Mouse (Mus musculus): ENCODE data around the gene Ttc32. TPM values are rescaled to one million over a fixed set of nuclear protein-coding genes. Genes with fewer than 3 reads are reported as not detected.

Gene Ttc32
- total and polyA plus RNA-seq, 3 experiments, result 11.5 to 28.8 (median 11.7) TPM

DNA sequence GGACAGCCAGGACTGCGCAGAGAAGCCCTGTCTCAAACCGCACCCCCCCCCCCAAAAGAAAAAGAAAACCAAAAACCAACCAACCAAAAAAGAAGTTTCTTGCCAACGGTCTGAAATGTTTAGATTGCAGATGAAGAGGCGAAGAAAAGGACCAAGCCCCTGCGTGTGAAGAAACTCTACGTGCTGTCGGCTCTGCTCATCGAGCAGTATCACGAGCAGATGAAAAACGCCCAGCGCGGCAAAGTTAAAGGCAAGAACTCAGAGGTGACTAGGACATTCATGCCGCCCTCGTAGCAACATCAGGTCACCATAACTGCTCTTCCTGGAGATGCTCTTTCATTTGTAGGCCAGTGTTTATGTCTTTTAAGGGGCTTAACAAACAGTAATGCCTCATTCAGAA is 5.7 kb upstream of the Ttc32 start:
- no peak for TF ChIP-seq GABPA (IDR thresholded peaks at IDR 0.05; ENCODE audit: insufficient replicate concordance, low read depth, low read length)
- no peak for TF ChIP-seq E2F4 (IDR thresholded peaks at IDR 0.05; ENCODE audit: insufficient replicate concordance, low read depth, low read length)
- TF ChIP-seq ZMIZ1 (IDR thresholded peaks at IDR 0.05; ENCODE audit: low read depth, low read length), result no peak
- no peak for TF ChIP-seq NRF1 (IDR thresholded peaks at IDR 0.05; ENCODE audit: low read depth, low read length)
- TF ChIP-seq TBP (conservative IDR thresholded peaks at IDR 0.05; ENCODE audit: low read depth, low read length), result no peak
- TF ChIP-seq ZKSCAN1 (IDR thresholded peaks at IDR 0.05; ENCODE audit: borderline replicate concordance, low read depth, low read length), result no peak
- no peak for TF ChIP-seq EP300 (IDR thresholded peaks at IDR 0.05; ENCODE audit: low read length)
- TF ChIP-seq JUND (conservative IDR thresholded peaks at IDR 0.05; ENCODE audit: low read depth, low read length), result no peak
- no peak for TF ChIP-seq NELFE (IDR thresholded peaks at IDR 0.05; ENCODE audit: low read depth, low read length)
- DNase-seq (ENCODE audit: extremely low read depth), result no peak
- Histone ChIP-seq H3K27me3 (replicated peaks) (no peaks in the 10 kb centered on the region), H3K79me2 (replicated peaks; ENCODE audit: control insufficient read depth, extremely low read depth, insufficient read depth, poor library complexity, severe bottlenecking) (no peaks in the 10 kb centered on the region), H3K4me3 (replicated peaks in 1 of 3; ENCODE audit: low read depth in 2 of 3, low read length in 2 of 3, poor library complexity in 1 of 3) (no peak overlapping the region), H3K27ac (ENCODE audit: insufficient read depth, low read depth) (no peak overlapping the region), H3K4me2 (ENCODE audit: insufficient read depth, low read depth, poor library complexity, severe bottlenecking) (no peak overlapping the region), H3K9ac (ENCODE audit: insufficient read depth, low read depth) (no peak overlapping the region), H3K4me1 (ENCODE audit: control insufficient read depth in 1 of 2, insufficient read depth in 2 of 2) (peaks cover 0 to 3% of the 10 kb centered on the region in 2 experiments; a peak in 1 of 4 replicates), H3K36me3 (replicated peaks in 1 of 2; ENCODE audit: control insufficient read depth in 1 of 2, insufficient read depth in 1 of 2, low read length in 1 of 2) (peaks cover 0 to 19% of the 10 kb centered on the region in 2 experiments), H3K9me3 (replicated peaks; ENCODE audit: low read length) (no peaks in the 10 kb centered on the region)
- in situ Hi-C loops (cut with MboI; ENCODE audit: low pct_ligation_motif_present, low pct_unique_long_range_greater_than_20kb, low sequenced_read_pairs), result loop anchor here (25.0 kb wide), 2 partner anchors 487 to 712 kb away; partner anchors contain the start of genes Gdf7 and Hs1bp3
- dilution Hi-C loops (cut with MboI; ENCODE audit: extremely low pct_ligation_motif_present, extremely low pct_unique_long_range_greater_than_20kb, low sequenced_read_pairs), result no loop called here

DNA sequence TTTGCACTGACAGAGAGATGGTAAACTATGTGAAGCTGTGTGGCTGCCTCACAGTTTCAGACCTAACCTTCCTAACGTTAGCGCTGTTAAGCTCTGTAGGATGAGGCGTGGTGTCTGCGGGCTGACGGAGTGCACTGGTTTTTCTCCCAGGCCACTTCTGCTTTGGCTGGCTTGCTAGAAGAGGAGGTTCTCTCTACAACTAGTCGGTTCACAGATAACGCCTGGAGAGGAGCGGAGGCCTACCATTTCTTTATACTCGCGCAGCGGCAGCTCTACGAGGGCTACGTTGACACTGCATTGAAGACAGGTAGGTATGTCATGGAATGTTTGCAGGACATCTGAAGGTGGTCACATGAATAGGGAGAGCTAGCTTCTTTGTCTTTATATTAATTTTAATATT is 5.1 kb upstream of the Ttc32 start:
- no peak overlapping the region for H3K27ac ChIP-seq (ENCODE audit: insufficient read depth, low read depth)
- H3K9me3 ChIP-seq (replicated peaks; ENCODE audit: low read length), result no peaks in the 10 kb centered on the region
- H3K36me3 ChIP-seq (replicated peaks in 1 of 2; ENCODE audit: control insufficient read depth in 1 of 2, insufficient read depth in 1 of 2, low read length in 1 of 2), result peaks cover 0 to 19% of the 10 kb centered on the region in 2 experiments
- no peaks in the 10 kb centered on the region for H3K79me2 ChIP-seq (replicated peaks; ENCODE audit: control insufficient read depth, extremely low read depth, insufficient read depth, poor library complexity, severe bottlenecking)
- no peak for DNase-seq (ENCODE audit: extremely low read depth)
- no peaks in the 10 kb centered on the region for H3K27me3 ChIP-seq (replicated peaks)
- H3K4me3 ChIP-seq (replicated peaks in 1 of 3; ENCODE audit: low read depth in 2 of 3, low read length in 2 of 3, poor library complexity in 1 of 3), result no peak overlapping the region
- dilution Hi-C loops (cut with MboI; ENCODE audit: extremely low pct_ligation_motif_present, extremely low pct_unique_long_range_greater_than_20kb, low sequenced_read_pairs), result no loop called here
- no peak overlapping the region for H3K9ac ChIP-seq (ENCODE audit: insufficient read depth, low read depth)
- peaks cover 2 to 3% of the 10 kb centered on the region in 2 experiments; a peak in 2 of 4 replicates for H3K4me1 ChIP-seq (ENCODE audit: control insufficient read depth in 1 of 2, insufficient read depth in 2 of 2)
- TF ChIP-seq CHD1 (IDR thresholded peaks at IDR 0.05; ENCODE audit: low read depth, low read length), result no peak
- H3K4me2 ChIP-seq (ENCODE audit: insufficient read depth, low read depth, poor library complexity, severe bottlenecking), result no peak overlapping the region
- in situ Hi-C loops (cut with MboI; ENCODE audit: low pct_ligation_motif_present, low pct_unique_long_range_greater_than_20kb, low sequenced_read_pairs), result loop anchor here (25.0 kb wide), 2 partner anchors 487 to 712 kb away; partner anchors contain the start of genes Gdf7 and Hs1bp3

DNA sequence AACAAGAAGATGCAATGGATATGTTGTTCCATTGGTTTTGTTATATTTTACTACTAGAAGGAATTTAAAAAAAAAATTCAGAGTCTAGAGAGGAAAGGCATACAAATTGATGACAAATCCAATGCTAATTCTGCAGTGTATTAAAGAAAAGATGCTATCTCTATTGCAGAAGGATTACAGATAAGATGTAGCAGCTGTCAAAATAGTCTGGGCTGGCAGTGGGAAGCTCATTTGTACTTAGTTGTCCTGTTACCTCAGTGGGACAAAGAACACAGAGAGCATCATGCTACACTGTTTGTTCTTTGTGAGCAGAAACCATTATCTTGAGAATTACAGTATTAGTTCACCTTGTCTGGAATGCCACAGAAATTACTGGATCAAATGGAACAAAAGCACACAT is 3.0 kb upstream of the Ttc32 start:
- no peaks in the 10 kb centered on the region for H3K27me3 ChIP-seq (replicated peaks)
- H3K4me3 ChIP-seq (replicated peaks in 1 of 3; ENCODE audit: low read depth in 2 of 3, low read length in 2 of 3, poor library complexity in 1 of 3), result no peak overlapping the region
- no peak overlapping the region for H3K4me2 ChIP-seq (ENCODE audit: insufficient read depth, low read depth, poor library complexity, severe bottlenecking)
- in situ Hi-C loops (cut with MboI; ENCODE audit: low pct_ligation_motif_present, low pct_unique_long_range_greater_than_20kb, low sequenced_read_pairs) (no loop called here), dilution Hi-C loops (cut with MboI; ENCODE audit: extremely low pct_ligation_motif_present, extremely low pct_unique_long_range_greater_than_20kb, low sequenced_read_pairs) (no loop called here)
- H3K79me2 ChIP-seq (replicated peaks; ENCODE audit: control insufficient read depth, extremely low read depth, insufficient read depth, poor library complexity, severe bottlenecking), result no peaks in the 10 kb centered on the region
- H3K9me3 ChIP-seq (replicated peaks; ENCODE audit: low read length), result no peaks in the 10 kb centered on the region
- DNase-seq (ENCODE audit: extremely low read depth), result no peak
- no peak overlapping the region for H3K27ac ChIP-seq (ENCODE audit: insufficient read depth, low read depth)
- H3K36me3 ChIP-seq (replicated peaks in 1 of 2; ENCODE audit: control insufficient read depth in 1 of 2, insufficient read depth in 1 of 2, low read length in 1 of 2), result peaks cover 0 to 14% of the 10 kb centered on the region in 2 experiments
- H3K9ac ChIP-seq (ENCODE audit: insufficient read depth, low read depth), result no peak overlapping the region
- peaks cover 3 to 9% of the 10 kb centered on the region in 2 experiments; a peak in 3 of 4 replicates for H3K4me1 ChIP-seq (ENCODE audit: control insufficient read depth in 1 of 2, insufficient read depth in 2 of 2)
- TF ChIP-seq ZNF384 (IDR thresholded peaks at IDR 0.05; ENCODE audit: low read depth, low read length), result no peak
- TF ChIP-seq TCF12 (IDR thresholded peaks at IDR 0.05; ENCODE audit: low read depth, low read length), result no peak
- TF ChIP-seq MAX (IDR thresholded peaks at IDR 0.05; ENCODE audit: low read length), result no peak
- TF ChIP-seq RCOR1 (conservative IDR thresholded peaks at IDR 0.05; ENCODE audit: low read depth, low read length), result no peak
- TF ChIP-seq ETS1 (conservative IDR thresholded peaks at IDR 0.05; ENCODE audit: low read depth, low read length), result no peak
- no peak for TF ChIP-seq CHD2 (IDR thresholded peaks at IDR 0.05; ENCODE audit: low read length)
- TF ChIP-seq HCFC1 (IDR thresholded peaks at IDR 0.05; ENCODE audit: low read depth, low read length), result no peak
- TF ChIP-seq RAD21 (IDR thresholded peaks at IDR 0.05; ENCODE audit: low read depth, low read length), result no peak
- TF ChIP-seq BHLHE40 (IDR thresholded peaks at IDR 0.05; ENCODE audit: low read depth, low read length), result no peak
- no peak for TF ChIP-seq SIN3A (IDR thresholded peaks at IDR 0.05; ENCODE audit: low read length)
- no peak for TF ChIP-seq ZKSCAN1 (IDR thresholded peaks at IDR 0.05; ENCODE audit: borderline replicate concordance, low read depth, low read length)
- no peak for TF ChIP-seq NRF1 (IDR thresholded peaks at IDR 0.05; ENCODE audit: low read depth, low read length)

Data from CH12.LX (cell line).